Mouse (Mus musculus) brain, embryonic 14.5 days (tissue): ENCODE results near the gene Cdh18.

Experiments used
- CTCF ChIP-seq: fragments of 200-500 bp; IDR thresholded peaks from 2 replicates; pipeline ENCODE4 v1.5.1; 2012; ENCODE audit warnings: inconsistent platforms, mild to moderate bottlenecking, moderate library complexity, borderline replicate concordance; ENCODE audit not compliant: insufficient read depth, insufficient read length; ENCODE audit errors: extremely low read depth
- POLR2A ChIP-seq: fragments of 200-500 bp; IDR thresholded peaks from 2 replicates; pipeline ENCODE4 v1.6.1; 2012; ENCODE audit warnings: mild to moderate bottlenecking, inconsistent platforms, borderline replicate concordance; ENCODE audit not compliant: poor library complexity, insufficient read depth, insufficient read length, severe bottlenecking; ENCODE audit errors: extremely low read depth

DNA sequence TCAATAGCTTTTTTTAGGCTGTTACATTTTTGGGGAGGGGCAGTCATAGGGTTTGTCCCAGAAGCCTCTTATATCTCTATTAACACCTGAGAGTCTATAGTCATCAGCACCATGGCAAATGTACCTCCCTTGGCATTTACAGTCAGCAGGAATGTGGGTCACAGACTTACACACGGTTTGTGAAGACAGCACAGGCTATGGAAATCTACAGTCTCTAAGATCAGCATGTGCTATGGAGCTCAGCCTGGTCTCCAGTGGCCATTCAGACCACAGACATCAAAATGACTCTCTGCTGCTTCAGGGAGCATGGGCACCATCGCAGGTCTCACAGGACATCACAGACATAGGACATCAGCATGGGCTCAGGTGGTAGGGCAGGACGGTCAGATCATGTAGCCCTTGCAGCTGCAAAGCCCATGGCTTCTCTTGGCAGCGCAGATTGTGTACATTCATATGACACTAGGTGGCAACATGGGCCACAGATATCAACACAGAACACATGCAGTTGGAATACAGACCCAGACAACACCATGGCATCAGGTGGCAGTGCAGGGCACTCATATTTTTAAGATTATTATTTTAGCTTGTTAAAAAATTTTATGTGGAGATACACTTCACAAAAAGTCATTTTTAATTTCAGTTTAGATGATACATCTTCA, 497.4 kb downstream of the Cdh18 start:
- peak; percentile 8; the same call in 1 of the 2 replicates for TF ChIP-seq CTCF
- no peak for TF ChIP-seq POLR2A
